ENCODE assay signal across 13 mouse cellular contexts in the genomic region with DNA sequence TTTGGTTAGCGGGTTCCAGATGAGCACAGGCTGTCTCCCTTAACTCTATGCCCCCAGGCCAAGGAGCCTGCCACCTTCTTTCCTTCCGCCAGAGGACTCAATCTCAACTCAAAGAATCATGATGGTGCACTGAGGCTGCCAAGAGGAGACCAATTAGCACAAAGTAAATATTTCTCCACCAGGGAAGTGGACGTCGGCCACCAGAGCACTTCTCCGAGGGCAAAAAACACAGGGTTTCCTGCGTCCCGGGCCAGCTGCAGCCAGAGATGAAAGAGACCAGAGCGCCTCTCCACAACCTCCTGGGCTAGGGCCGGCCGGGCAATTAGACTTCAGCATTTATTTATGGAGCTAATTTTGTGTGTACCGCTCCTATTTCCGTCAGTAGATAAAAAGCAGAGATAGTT. TPM values are rescaled to one million over a fixed set of nuclear protein-coding genes. Genes with fewer than 3 reads are reported as not detected.
DNase-seq lines count a peak whose midpoint lies in the region; ATAC-seq and TF ChIP-seq lines count a peak whose summit lies in the region.
"Had no signal": no experiment of that assay in that cellular context is flagged by ENCODE, and none has a peak within 500 bp of the region (broad histone marks: within the 10 kb centered on the region; RNA-seq: fewer than 3 reads in every experiment).

No protein-coding gene starts in this region.

- TF ChIP-seq CTCF in hindbrain, postnatal 0 days (IDR thresholded peaks at IDR 0.05; ENCODE audit: low read depth) = no peak

- H3K36me3 ChIP-seq in hindbrain, postnatal 0 days (ENCODE audit: insufficient read depth, low read length) = no peaks in the 10 kb centered on the region
- no peaks in the 10 kb centered on the region for H3K36me3 ChIP-seq in hindbrain, embryonic 16.5 days (ENCODE audit: control insufficient read depth, insufficient read depth, low read length)
- no peaks in the 10 kb centered on the region for H3K36me3 ChIP-seq in limb, embryonic 10.5 days
- H3K36me3 ChIP-seq: midbrain, embryonic 12.5 days had no signal

- no peak overlapping the region for H3K4me3 ChIP-seq in hindbrain, postnatal 0 days (ENCODE audit: low read length)
- H3K4me3 ChIP-seq in hindbrain, embryonic 16.5 days (ENCODE audit: low read length) = no peak overlapping the region
- peak overlapping the region; percentile 42 for H3K4me3 ChIP-seq in limb, embryonic 10.5 days
- H3K4me3 ChIP-seq: midbrain, embryonic 12.5 days had no signal

- no peak overlapping the region for H3K9ac ChIP-seq in hindbrain, postnatal 0 days (replicated peaks; ENCODE audit: low read length)
- H3K9ac ChIP-seq in hindbrain, embryonic 16.5 days (ENCODE audit: low read depth, low read length) = no peak overlapping the region
- H3K9ac ChIP-seq: midbrain, embryonic 12.5 days had no signal

- H3K9me3 ChIP-seq in hindbrain, postnatal 0 days (ENCODE audit: low read length) = no peaks in the 10 kb centered on the region
- H3K9me3 ChIP-seq in hindbrain, embryonic 16.5 days (ENCODE audit: control insufficient read depth, low read length) = no peaks in the 10 kb centered on the region
- no peaks in the 10 kb centered on the region for H3K9me3 ChIP-seq in limb, embryonic 10.5 days (replicated peaks)
- H3K9me3 ChIP-seq: midbrain, embryonic 12.5 days had no signal

- H3K27ac ChIP-seq in hindbrain, postnatal 0 days = no peak overlapping the region
- no peak overlapping the region for H3K27ac ChIP-seq in hindbrain, embryonic 16.5 days (ENCODE audit: low read depth, low read length)
- H3K27ac ChIP-seq in limb, embryonic 10.5 days = peak overlapping the region; percentile 83
- H3K27ac ChIP-seq: midbrain, embryonic 12.5 days had no signal

- 0 out of 2 replicates have a peak overlapping the region, but pooled peaks have one; percentile 5 for H3K4me2 ChIP-seq in hindbrain, postnatal 0 days (ENCODE audit: low read depth, low read length)
- H3K4me2 ChIP-seq in hindbrain, embryonic 16.5 days (ENCODE audit: low read length) = no peak overlapping the region
- H3K4me2 ChIP-seq: midbrain, embryonic 12.5 days had no signal

- H3K4me1 ChIP-seq in hindbrain, postnatal 0 days (ENCODE audit: insufficient read depth, low read length) = no peaks in the 10 kb centered on the region
- H3K4me1 ChIP-seq in hindbrain, embryonic 16.5 days (ENCODE audit: control insufficient read depth, insufficient read depth, low read depth, low read length) = no peaks in the 10 kb centered on the region
- H3K4me1 ChIP-seq in limb, embryonic 10.5 days = peaks cover 41% of the 10 kb centered on the region
- H3K4me1 ChIP-seq: midbrain, embryonic 12.5 days had no signal

- 50% methylated on average over 12 of the region's 12 CpGs for WGBS in hindbrain, postnatal 0 days
- WGBS in hindbrain, embryonic 16.5 days = 36% methylated on average over 12 of the region's 12 CpGs
- 3% methylated on average over 12 of the region's 12 CpGs for WGBS in limb, embryonic 10.5 days

- no peak for ATAC-seq in hindbrain, postnatal 0 days
- ATAC-seq in hindbrain, embryonic 16.5 days = no peak

- no peak for DNase-seq in hindbrain, postnatal 0 days (ENCODE audit: low spot score)
- peak; percentile 52 for DNase-seq in embryo, embryonic 11 days
- peak; percentile 77 for DNase-seq in limb, embryonic 10.5 days (ENCODE audit: low spot score)
- peak; percentile 33 for DNase-seq in lung, postnatal 14 days
- no peak for DNase-seq in right cerebral cortex, postnatal 4 days
- DNase-seq in thymus, postnatal 10 days (ENCODE audit: low spot score in 2 of 2) = no peak
- no peak for DNase-seq in kidney, postnatal 25 days
- DNase-seq: layer of hippocampus, postnatal 36 days; right cerebral cortex, adult 18-20 months; thymus, adult 2 months had no signal

- no peaks in the 10 kb centered on the region for H3K27me3 ChIP-seq in hindbrain, postnatal 0 days (ENCODE audit: insufficient read depth, low read length)
- H3K27me3 ChIP-seq in hindbrain, embryonic 16.5 days (replicated peaks; ENCODE audit: control insufficient read depth, insufficient read depth, low read length) = no peaks in the 10 kb centered on the region
- peaks cover 4% of the 10 kb centered on the region; the same call in 1 of the 2 replicates for H3K27me3 ChIP-seq in limb, embryonic 10.5 days (ENCODE audit: low read depth, poor library complexity, severe bottlenecking)

RNA-seq across cellular contexts. Expression of a gene that starts 31.0 kb away (rescaled TPM):
- 2.3 and 3.0 TPM in 2 replicates for total RNA-seq in hindbrain, postnatal 0 days (2014; rRNA removed)
- 2.3 and 2.4 TPM in 2 replicates for polyA plus RNA-seq in hindbrain, postnatal 0 days (2015; fragmentation: Nextera tagmentation; extraction: Ambion mirVana)
- 1.7 and 2.0 TPM in 2 replicates for polyA plus RNA-seq in hindbrain, embryonic 16.5 days (2015; fragmentation: Nextera tagmentation; extraction: Ambion mirVana)
- 40.2 and 47.3 TPM in 2 replicates for polyA plus RNA-seq in limb, embryonic 10.5 days (2016; fragmentation: Nextera tagmentation; extraction: Ambion mirVana)
- total RNA-seq: granulocyte monocyte progenitor cell, adult 5-6 weeks had no signal

Comparison
In these comparisons a context has a peak if more than half of its experiments do, and no peak if none do; other contexts are left out.
1. DNase-seq: peak in embryo, embryonic 11 days (single experiment), limb, embryonic 10.5 days (single experiment) and lung, postnatal 14 days (single experiment); none in hindbrain, postnatal 0 days (single experiment), right cerebral cortex, postnatal 4 days (single experiment), thymus, postnatal 10 days (0 of 2) and kidney, postnatal 25 days (0 of 2).
2. RNA of a gene that starts 31.0 kb away (polyA plus RNA-seq): 40.2 to 47.3 TPM in limb, embryonic 10.5 days; 2.3 to 2.4 TPM in hindbrain, postnatal 0 days and 1.7 to 2.0 TPM in hindbrain, embryonic 16.5 days; every median in the first group is over 10 times any median in the second.